Mouse (Mus musculus) midbrain, embryonic 14.5 days (tissue): Measurements from ENCODE around the gene Cir1. TPM values are rescaled to one million over a fixed set of nuclear protein-coding genes. Genes with fewer than 3 reads are reported as not detected.

Experiments
- ATAC-seq: fragments of 200-750 bp; cut with Nextera tagmentation; 2 replicates; pipeline ENCODE4 v1.8.0; 2017; ENCODE audit warnings: moderate number of reproducible peaks, moderate library complexity; ENCODE audit not compliant: low FRiP score, low TSS enrichment
- DNase-seq: peaks from one replicate; pipeline ENCODE4 v3.0.0-alpha.2; 2015
- H3K27ac ChIP-seq: fragments of 300-500 bp; sonication (generic); replicated peaks from 2 replicates; pipeline ENCODE4 v1.5.1; 2014; ENCODE audit warnings: mild to moderate bottlenecking, low read depth, low read length, moderate library complexity
- H3K27me3 ChIP-seq: fragments of 300-500 bp; sonication (generic); 2 replicates; pipeline ENCODE4 v1.6.1; 2014; ENCODE audit warnings: low read length, control low read depth, mixed read lengths; ENCODE audit not compliant: control insufficient read depth, insufficient read depth
- H3K36me3 ChIP-seq: fragments of 300-500 bp; sonication (generic); 2 replicates; pipeline ENCODE4 v1.6.1; 2014; ENCODE audit warnings: low read length, control low read depth; ENCODE audit not compliant: control insufficient read depth, insufficient read depth
- H3K4me1 ChIP-seq: fragments of 300-500 bp; sonication (generic); 2 replicates; pipeline ENCODE4 v1.6.1; 2014; ENCODE audit warnings: mild to moderate bottlenecking, antibody characterized with exemption, low read length, control low read depth; ENCODE audit not compliant: control insufficient read depth, insufficient read depth
- H3K4me2 ChIP-seq: fragments of 300-500 bp; sonication (generic); 2 replicates; pipeline ENCODE4 v1.6.1; 2014; ENCODE audit warnings: mild to moderate bottlenecking, low read length, moderate library complexity
- H3K4me3 ChIP-seq: fragments of 300-500 bp; sonication (generic); replicated peaks from 2 replicates; pipeline ENCODE4 v1.5.1; 2014; ENCODE audit warnings: low read depth, low read length
- H3K9ac ChIP-seq: fragments of 300-500 bp; sonication (generic); replicated peaks from 2 replicates; pipeline ENCODE4 v1.6.1; 2014; ENCODE audit warnings: mild to moderate bottlenecking, low read length, moderate library complexity
- H3K9me3 ChIP-seq: fragments of 300-500 bp; sonication (generic); 2 replicates; pipeline ENCODE4 v1.6.1; 2016; ENCODE audit warnings: low read length, control low read depth, mixed read lengths; ENCODE audit not compliant: control insufficient read depth
- WGBS: fragments of 180-500 bp; shearing (Covaris S2); extraction: QIAGEN DNeasy Blood & Tissue Kit; methylation state at CpG from one replicate; pipeline ENCODE4 v1.1.7; 2014; 5-methylcytosine and 5-hydroxymethylcytosine counted together
- polyA plus RNA-seq: library from polyadenylated mRNA; unstranded; fragments of >200 nt; fragmentation: Nextera tagmentation; extraction: Ambion mirVana; gene quantifications from 2 replicates; pipeline ENCODE4 v1.2.1, GENCODE M21; 2014

Cir1 gene
- polyA plus RNA-seq, 1 experiment from 2014 or later, result 30.1 TPM

DNA sequence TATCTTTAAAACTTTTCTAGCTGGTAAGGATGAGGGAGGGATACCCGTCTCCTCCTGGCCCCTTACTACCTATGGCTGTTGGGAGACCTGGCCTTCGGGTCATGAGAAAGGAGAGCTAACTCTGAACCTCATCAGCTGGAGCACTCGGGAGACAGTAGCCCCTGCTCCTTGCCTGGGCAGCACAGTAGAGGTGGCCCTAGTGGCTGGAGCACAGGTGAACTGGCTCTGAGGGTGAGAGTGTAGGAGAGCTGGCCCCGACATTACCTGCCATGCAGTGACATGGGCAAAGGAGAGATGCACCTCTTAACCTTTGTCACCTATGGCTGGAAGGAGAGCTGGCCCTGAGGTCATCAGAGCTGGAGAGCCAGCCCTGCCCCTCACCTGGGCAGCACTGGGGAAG, 71.2 kb downstream of the Cir1 start:
- Histone ChIP-seq H3K9ac (no peak overlapping the region), H3K36me3 (no peaks in the 10 kb centered on the region), H3K9me3 (no peaks in the 10 kb centered on the region), H3K4me1 (no peaks in the 10 kb centered on the region), H3K27me3 (no peaks in the 10 kb centered on the region), H3K4me2 (no peak overlapping the region), H3K27ac (no peak overlapping the region), H3K4me3 (no peak overlapping the region)
- no peak for ATAC-seq
- DNase-seq, result no peak
- 88% methylated on average over 4 of the region's 4 CpGs for WGBS

Other genes starting within 250 kb of the Cir1 start
- gene Ola1, start 93.8 kb downstream of the Cir1 start, polyA plus RNA-seq, result 85.3 and 91.9 TPM in 2 replicates
- gene Sp9, start 40.8 kb downstream of the Cir1 start, polyA plus RNA-seq, result 2.2 and 2.8 TPM in 2 replicates
- gene Scrn3, start 100 bp downstream of the Cir1 start, polyA plus RNA-seq, result 4.2 and 7.9 TPM in 2 replicates
- gene Gpr155, start 73.9 kb upstream of the Cir1 start, polyA plus RNA-seq, result 9.6 and 11.0 TPM in 2 replicates
- 1.7 and 2.8 TPM in 2 replicates for gene Wipf1, start 217.0 kb upstream of the Cir1 start, polyA plus RNA-seq